Mouse (Mus musculus) lung, adult 2 months (tissue): Measurements from ENCODE around the gene Ttc23.

Experiments
- CTCF ChIP-seq: fragments of 200-500 bp; IDR thresholded peaks from 2 replicates; pipeline ENCODE4 v1.5.1; 2011; ENCODE audit warnings: mild to moderate bottlenecking, low read length, control low read depth; ENCODE audit not compliant: insufficient read depth
- POLR2A ChIP-seq: fragments of 200-500 bp; IDR thresholded peaks from 2 replicates; pipeline ENCODE4 v1.6.1; 2011; ENCODE audit warnings: low read depth, mild to moderate bottlenecking, control low read depth, low read length, borderline replicate concordance; ENCODE audit errors: extremely low read depth

DNA sequence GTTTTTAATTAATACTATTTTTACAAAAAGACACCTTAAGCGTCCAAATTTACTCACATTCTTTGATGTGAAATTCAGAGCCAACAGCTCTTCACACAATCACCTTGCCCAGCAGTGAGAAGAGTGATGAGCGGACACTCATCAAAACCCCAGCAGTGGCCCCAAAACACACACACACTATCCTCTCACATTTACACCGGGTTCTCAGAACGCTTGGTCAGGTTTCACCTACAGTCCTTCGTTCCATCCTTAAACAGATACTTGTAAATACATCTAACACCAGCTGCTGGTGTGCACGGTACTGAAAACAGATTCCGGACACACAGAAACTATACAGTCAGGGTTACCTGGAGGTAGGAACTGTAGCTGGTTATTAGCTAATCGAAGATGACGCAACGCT, 29.6 kb upstream of the Ttc23 start:
- TF ChIP-seq CTCF (no peak), POLR2A (no peak)
